Mouse (Mus musculus): ENCODE measurements around the gene Syf2. TPM values are rescaled to one million over a fixed set of nuclear protein-coding genes. Genes with fewer than 3 reads are reported as not detected.

Gene Syf2
- 69.5 and 79.5 TPM in 2 replicates for polyA plus RNA-seq (2014; fragmentation: Nextera tagmentation; extraction: Ambion mirVana)

DNA sequence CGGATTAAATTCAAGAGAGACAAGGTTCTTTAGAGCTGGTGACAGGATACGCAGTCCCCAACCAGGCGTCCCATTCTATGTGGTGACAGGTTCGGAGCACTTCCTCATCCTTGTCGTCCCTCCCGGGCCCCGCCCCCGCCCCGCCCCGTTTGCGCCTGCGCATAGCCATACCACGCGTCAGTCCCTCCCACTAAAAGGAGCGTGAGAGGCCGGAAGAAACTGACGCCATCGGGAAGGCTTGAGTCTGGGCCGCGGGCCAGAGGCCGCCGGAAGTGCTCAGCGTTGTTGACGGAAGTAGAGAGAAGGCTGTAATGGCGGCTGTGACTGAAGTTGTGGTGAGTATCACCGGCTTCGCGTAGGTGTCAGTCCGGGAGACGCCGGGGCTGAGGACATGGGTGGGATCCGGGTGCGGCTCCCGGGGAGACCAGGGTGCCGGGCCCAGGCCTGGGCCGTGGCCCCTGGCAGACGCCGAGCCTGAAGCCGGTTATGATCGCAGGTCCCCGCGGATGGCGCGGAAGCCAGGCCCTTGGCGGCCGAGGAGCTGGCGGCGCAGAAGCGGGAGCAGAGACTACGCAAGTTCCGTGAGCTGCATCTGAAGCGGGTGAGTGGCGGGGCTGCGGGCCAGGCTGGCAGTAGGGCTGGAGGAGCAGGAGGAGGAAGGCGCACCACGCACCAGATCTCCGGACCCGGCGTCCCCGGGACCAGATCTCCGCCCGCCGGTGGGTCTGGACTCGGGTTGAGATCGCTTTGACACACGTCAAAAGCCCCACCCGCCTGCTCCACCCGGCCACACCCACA, at the start of gene Syf2:
TSS of gene Syf2 (plus strand) at position 215 of the 798 bp plus-strand sequence.
- Histone ChIP-seq H3K9ac (replicated peaks; ENCODE audit: low read length) (peak within 1 kb of the TSS; percentile 63), H3K27ac (replicated peaks; ENCODE audit: low read depth, low read length) (no peak within 1 kb of the TSS), H3K27me3 (ENCODE audit: control insufficient read depth, insufficient read depth, low read length) (no peaks in the 10 kb centered on the region), H3K4me2 (ENCODE audit: low read depth, low read length) (peak within 1 kb of the TSS; percentile 59), H3K4me1 (ENCODE audit: control insufficient read depth, insufficient read depth, low read length) (no peaks in the 10 kb centered on the region), H3K36me3 (replicated peaks; ENCODE audit: control insufficient read depth, insufficient read depth, low read depth, low read length) (peaks cover 6% of the 10 kb centered on the region), H3K4me3 (ENCODE audit: low read depth, low read length) (peak within 1 kb of the TSS; percentile 79), H3K9me3 (replicated peaks; ENCODE audit: control insufficient read depth, low read length) (no peaks in the 10 kb centered on the region)
- DNase-seq (ENCODE audit: low spot score) (peak; percentile 98), ATAC-seq (replicated peaks; ENCODE audit: insufficient number of reproducible peaks, low FRiP score, low TSS enrichment, low read depth) (peak; percentile 95)
- under 1% methylated on average over 68 of the region's 68 CpGs for WGBS

DNA sequence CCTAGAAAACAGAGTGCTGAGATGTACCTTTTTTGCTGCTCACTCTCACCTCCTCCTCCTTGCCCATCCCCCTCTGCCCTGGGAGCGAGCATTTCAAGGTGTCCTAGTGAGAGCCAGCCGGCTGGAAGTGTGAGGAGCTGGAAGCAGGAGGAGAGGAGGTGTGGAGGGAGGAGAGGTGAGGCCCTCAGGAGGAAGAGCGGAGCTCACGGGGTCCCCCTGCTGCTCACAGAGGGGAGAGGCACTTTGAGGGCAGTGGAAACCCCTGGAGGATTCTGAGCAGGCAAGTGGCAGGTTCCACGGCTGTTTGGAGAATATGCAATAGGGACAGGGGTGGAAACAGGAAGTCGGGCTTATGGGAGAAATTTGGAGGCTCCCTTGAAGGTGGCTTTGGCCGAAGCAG, 47.4 kb upstream of the Syf2 start:
- no peak overlapping the region for H3K4me2 ChIP-seq (ENCODE audit: low read depth, low read length)
- H3K36me3 ChIP-seq (replicated peaks; ENCODE audit: control insufficient read depth, insufficient read depth, low read depth, low read length): no peaks in the 10 kb centered on the region
- H3K4me3 ChIP-seq (ENCODE audit: low read depth, low read length): no peak overlapping the region
- no peak overlapping the region for H3K27ac ChIP-seq (replicated peaks; ENCODE audit: low read depth, low read length)
- H3K9me3 ChIP-seq (replicated peaks; ENCODE audit: control insufficient read depth, low read length): no peaks in the 10 kb centered on the region
- 34% methylated on average over 7 of the region's 7 CpGs for WGBS
- H3K27me3 ChIP-seq (ENCODE audit: control insufficient read depth, insufficient read depth, low read length): no peaks in the 10 kb centered on the region
- DNase-seq (ENCODE audit: low spot score) (peak; percentile 57), ATAC-seq (replicated peaks; ENCODE audit: insufficient number of reproducible peaks, low FRiP score, low TSS enrichment, low read depth) (no peak)
- H3K9ac ChIP-seq (replicated peaks; ENCODE audit: low read length): no peak overlapping the region
- no peaks in the 10 kb centered on the region for H3K4me1 ChIP-seq (ENCODE audit: control insufficient read depth, insufficient read depth, low read length)

DNA sequence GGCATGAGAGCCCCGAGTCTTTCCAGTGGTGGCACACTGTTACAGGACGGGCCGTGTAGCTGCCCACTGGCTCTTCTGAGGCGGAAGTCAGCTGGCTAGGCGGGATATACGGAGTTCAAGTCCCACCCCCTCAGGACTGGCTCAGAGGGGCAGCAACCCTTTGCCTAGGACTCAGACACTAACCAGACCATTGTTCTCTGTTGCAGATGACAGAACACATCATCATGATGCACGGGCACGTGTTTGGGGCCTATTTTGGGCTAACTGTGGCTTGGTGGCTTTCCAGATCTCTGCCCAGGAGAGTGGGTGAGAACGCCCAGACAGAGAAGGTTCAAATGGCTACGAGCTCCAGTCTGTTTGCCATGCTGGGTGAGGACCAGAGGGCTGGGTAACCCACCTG, 46.9 kb upstream of the Syf2 start:
- no peaks in the 10 kb centered on the region for H3K9me3 ChIP-seq (replicated peaks; ENCODE audit: control insufficient read depth, low read length)
- no peak for ATAC-seq (replicated peaks; ENCODE audit: insufficient number of reproducible peaks, low FRiP score, low TSS enrichment, low read depth)
- H3K4me3 ChIP-seq (ENCODE audit: low read depth, low read length): no peak overlapping the region
- no peak overlapping the region for H3K9ac ChIP-seq (replicated peaks; ENCODE audit: low read length)
- no peak overlapping the region for H3K4me2 ChIP-seq (ENCODE audit: low read depth, low read length)
- H3K36me3 ChIP-seq (replicated peaks; ENCODE audit: control insufficient read depth, insufficient read depth, low read depth, low read length): no peaks in the 10 kb centered on the region
- no peak overlapping the region for H3K27ac ChIP-seq (replicated peaks; ENCODE audit: low read depth, low read length)
- WGBS: 86% methylated on average over 10 of the region's 10 CpGs
- DNase-seq (ENCODE audit: low spot score): no peak
- H3K27me3 ChIP-seq (ENCODE audit: control insufficient read depth, insufficient read depth, low read length): no peaks in the 10 kb centered on the region
- H3K4me1 ChIP-seq (ENCODE audit: control insufficient read depth, insufficient read depth, low read length): no peaks in the 10 kb centered on the region

DNA sequence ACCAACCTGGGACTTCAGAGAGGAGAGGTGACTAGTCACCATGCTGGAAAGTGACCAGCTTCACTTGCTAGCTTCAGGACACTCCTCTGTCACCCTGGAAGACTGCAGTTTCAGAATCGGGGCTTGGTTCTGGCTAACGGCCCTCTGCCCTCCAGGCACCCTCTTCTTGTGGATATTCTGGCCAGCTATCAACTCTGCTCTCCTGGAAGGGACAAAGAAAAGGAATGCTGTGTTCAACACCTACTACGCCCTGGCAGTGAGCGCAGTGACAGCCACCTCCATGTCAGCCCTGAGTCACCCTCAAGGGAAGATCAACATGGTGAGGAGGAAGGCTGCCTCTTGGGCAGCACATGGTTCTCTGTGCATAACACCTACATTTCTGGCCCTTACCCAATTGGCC, 46.3 kb upstream of the Syf2 start:
- Histone ChIP-seq H3K27me3 (ENCODE audit: control insufficient read depth, insufficient read depth, low read length) (no peaks in the 10 kb centered on the region), H3K4me3 (ENCODE audit: low read depth, low read length) (no peak overlapping the region), H3K27ac (replicated peaks; ENCODE audit: low read depth, low read length) (no peak overlapping the region), H3K4me1 (ENCODE audit: control insufficient read depth, insufficient read depth, low read length) (no peaks in the 10 kb centered on the region), H3K9me3 (replicated peaks; ENCODE audit: control insufficient read depth, low read length) (no peaks in the 10 kb centered on the region), H3K4me2 (ENCODE audit: low read depth, low read length) (no peak overlapping the region), H3K9ac (replicated peaks; ENCODE audit: low read length) (no peak overlapping the region), H3K36me3 (replicated peaks; ENCODE audit: control insufficient read depth, insufficient read depth, low read depth, low read length) (no peaks in the 10 kb centered on the region)
- 91% methylated on average over 4 of the region's 4 CpGs for WGBS
- DNase-seq (ENCODE audit: low spot score) (no peak), ATAC-seq (replicated peaks; ENCODE audit: insufficient number of reproducible peaks, low FRiP score, low TSS enrichment, low read depth) (no peak)

DNA sequence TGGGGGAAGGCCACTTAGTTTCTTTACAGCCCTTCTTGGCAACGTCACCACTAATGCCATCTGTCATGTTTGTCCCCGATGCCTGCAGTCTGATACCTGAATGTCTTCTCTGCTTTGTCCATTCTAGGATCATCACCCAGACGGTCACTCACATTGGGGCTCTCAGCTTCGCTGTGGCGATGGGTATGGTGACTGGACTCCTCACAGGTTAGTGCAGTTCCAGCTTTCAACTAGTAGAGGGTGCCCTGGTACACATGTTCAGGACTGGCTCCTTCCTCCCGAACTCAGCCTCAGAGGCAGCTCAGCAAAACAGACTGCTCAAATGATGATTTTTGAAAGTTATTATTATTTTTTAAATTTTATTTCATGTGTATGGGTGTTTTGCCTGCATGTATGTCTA, 38.6 kb upstream of the Syf2 start:
- no peaks in the 10 kb centered on the region for H3K4me1 ChIP-seq (ENCODE audit: control insufficient read depth, insufficient read depth, low read length)
- H3K27ac ChIP-seq (replicated peaks; ENCODE audit: low read depth, low read length): no peak overlapping the region
- ATAC-seq (replicated peaks; ENCODE audit: insufficient number of reproducible peaks, low FRiP score, low TSS enrichment, low read depth) (no peak), DNase-seq (ENCODE audit: low spot score) (no peak)
- no peaks in the 10 kb centered on the region for H3K9me3 ChIP-seq (replicated peaks; ENCODE audit: control insufficient read depth, low read length)
- no peaks in the 10 kb centered on the region for H3K27me3 ChIP-seq (ENCODE audit: control insufficient read depth, insufficient read depth, low read length)
- peaks cover 6% of the 10 kb centered on the region for H3K36me3 ChIP-seq (replicated peaks; ENCODE audit: control insufficient read depth, insufficient read depth, low read depth, low read length)
- no peak overlapping the region for H3K4me2 ChIP-seq (ENCODE audit: low read depth, low read length)
- H3K9ac ChIP-seq (replicated peaks; ENCODE audit: low read length): no peak overlapping the region
- H3K4me3 ChIP-seq (ENCODE audit: low read depth, low read length): no peak overlapping the region
- WGBS: 85% methylated on average over 6 of the region's 6 CpGs

DNA sequence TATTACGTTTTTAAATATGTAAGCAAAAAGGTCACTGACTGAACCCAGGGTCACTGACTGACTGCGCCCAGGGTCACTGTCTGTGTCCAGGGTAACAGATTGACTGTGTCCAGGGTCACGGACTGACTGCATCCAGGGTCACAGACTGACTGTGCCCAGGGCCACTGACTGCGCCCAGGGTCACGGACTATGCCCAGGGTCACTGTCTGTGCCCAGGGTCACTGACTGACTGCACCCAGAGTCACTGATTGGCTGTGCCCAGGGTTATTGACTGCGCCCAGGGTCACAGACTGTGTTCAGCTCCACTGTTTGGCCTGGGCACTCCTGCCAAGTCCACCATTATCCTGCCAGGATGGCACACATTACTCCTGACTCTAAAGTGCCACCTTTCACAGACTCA, 33.4 kb upstream of the Syf2 start:
- Histone ChIP-seq H3K9ac (replicated peaks; ENCODE audit: low read length) (no peak overlapping the region), H3K27me3 (ENCODE audit: control insufficient read depth, insufficient read depth, low read length) (no peaks in the 10 kb centered on the region), H3K4me2 (ENCODE audit: low read depth, low read length) (no peak overlapping the region), H3K27ac (replicated peaks; ENCODE audit: low read depth, low read length) (no peak overlapping the region), H3K36me3 (replicated peaks; ENCODE audit: control insufficient read depth, insufficient read depth, low read depth, low read length) (peaks cover 20% of the 10 kb centered on the region), H3K4me3 (ENCODE audit: low read depth, low read length) (no peak overlapping the region), H3K9me3 (replicated peaks; ENCODE audit: control insufficient read depth, low read length) (no peaks in the 10 kb centered on the region), H3K4me1 (ENCODE audit: control insufficient read depth, insufficient read depth, low read length) (no peaks in the 10 kb centered on the region)
- WGBS: 89% methylated on average over 6 of the region's 6 CpGs
- DNase-seq (ENCODE audit: low spot score) (no peak), ATAC-seq (replicated peaks; ENCODE audit: insufficient number of reproducible peaks, low FRiP score, low TSS enrichment, low read depth) (no peak)

DNA sequence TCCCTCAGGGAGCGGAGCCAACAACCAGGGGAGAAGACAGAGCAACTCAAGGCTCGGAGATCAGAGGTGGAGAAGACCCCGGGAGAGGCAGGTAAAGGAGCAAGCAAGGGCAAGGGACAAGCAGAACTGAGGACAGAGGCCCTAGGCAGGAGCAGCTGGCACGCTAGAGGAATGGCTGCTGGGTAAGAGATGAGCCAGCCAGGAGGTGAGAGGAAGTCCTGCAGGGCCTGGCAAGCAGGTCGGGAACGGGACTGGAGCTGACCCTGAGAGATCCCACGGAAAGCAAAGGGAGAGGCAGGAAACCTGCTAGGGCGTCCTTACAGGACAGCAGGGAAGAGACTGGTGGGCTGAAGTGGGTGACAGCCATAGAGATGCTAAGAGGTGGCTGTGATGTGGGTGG, 29.6 kb upstream of the Syf2 start:
- Histone ChIP-seq H3K27me3 (ENCODE audit: control insufficient read depth, insufficient read depth, low read length) (no peaks in the 10 kb centered on the region), H3K4me1 (ENCODE audit: control insufficient read depth, insufficient read depth, low read length) (no peaks in the 10 kb centered on the region), H3K9me3 (replicated peaks; ENCODE audit: control insufficient read depth, low read length) (no peaks in the 10 kb centered on the region), H3K27ac (replicated peaks; ENCODE audit: low read depth, low read length) (no peak overlapping the region), H3K4me2 (ENCODE audit: low read depth, low read length) (no peak overlapping the region), H3K9ac (replicated peaks; ENCODE audit: low read length) (no peak overlapping the region), H3K4me3 (ENCODE audit: low read depth, low read length) (no peak overlapping the region), H3K36me3 (replicated peaks; ENCODE audit: control insufficient read depth, insufficient read depth, low read depth, low read length) (peaks cover 25% of the 10 kb centered on the region)
- ATAC-seq (replicated peaks; ENCODE audit: insufficient number of reproducible peaks, low FRiP score, low TSS enrichment, low read depth) (no peak), DNase-seq (ENCODE audit: low spot score) (no peak)
- 92% methylated on average over 8 of the region's 8 CpGs for WGBS

DNA sequence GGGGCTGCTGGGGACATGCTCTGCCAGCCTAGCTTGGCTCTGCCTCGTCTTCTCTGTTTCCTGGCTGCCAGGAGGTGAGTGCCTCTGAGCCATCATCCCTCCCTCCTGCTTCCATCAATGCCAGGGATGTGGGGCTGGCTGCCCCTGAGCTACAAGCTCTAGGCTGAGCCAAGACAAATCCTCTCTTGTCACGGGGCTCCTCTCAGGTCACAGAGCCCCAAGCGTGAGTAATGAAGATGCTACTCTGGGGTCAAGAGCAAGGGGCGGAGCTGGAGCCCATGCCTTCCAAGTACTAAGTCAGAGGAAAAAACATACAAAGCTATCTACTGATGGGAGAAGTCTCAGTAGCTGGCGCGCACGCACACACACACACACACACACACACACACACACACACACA, 27.7 kb upstream of the Syf2 start:
- DNase-seq (ENCODE audit: low spot score): no peak
- 68% methylated on average over 7 of the region's 7 CpGs for WGBS
- no peaks in the 10 kb centered on the region for H3K27me3 ChIP-seq (ENCODE audit: control insufficient read depth, insufficient read depth, low read length)
- H3K4me1 ChIP-seq (ENCODE audit: control insufficient read depth, insufficient read depth, low read length): no peaks in the 10 kb centered on the region
- no peak overlapping the region for H3K27ac ChIP-seq (replicated peaks; ENCODE audit: low read depth, low read length)
- H3K4me2 ChIP-seq (ENCODE audit: low read depth, low read length): no peak overlapping the region
- H3K9me3 ChIP-seq (replicated peaks; ENCODE audit: control insufficient read depth, low read length): no peaks in the 10 kb centered on the region
- H3K9ac ChIP-seq (replicated peaks; ENCODE audit: low read length): no peak overlapping the region
- no peak for ATAC-seq (replicated peaks; ENCODE audit: insufficient number of reproducible peaks, low FRiP score, low TSS enrichment, low read depth)
- no peak overlapping the region for H3K4me3 ChIP-seq (ENCODE audit: low read depth, low read length)
- H3K36me3 ChIP-seq (replicated peaks; ENCODE audit: control insufficient read depth, insufficient read depth, low read depth, low read length): peaks cover 20% of the 10 kb centered on the region

Measured in embryonic facial prominence, embryonic 11.5 days (tissue).